Mouse (Mus musculus): ENCODE data around the gene Spock1. TPM values are rescaled to one million over a fixed set of nuclear protein-coding genes. Genes with fewer than 3 reads are reported as not detected.

Spock1 gene
- polyA plus RNA-seq, 1 experiment from 2014 or later, result 0.77 TPM

DNA sequence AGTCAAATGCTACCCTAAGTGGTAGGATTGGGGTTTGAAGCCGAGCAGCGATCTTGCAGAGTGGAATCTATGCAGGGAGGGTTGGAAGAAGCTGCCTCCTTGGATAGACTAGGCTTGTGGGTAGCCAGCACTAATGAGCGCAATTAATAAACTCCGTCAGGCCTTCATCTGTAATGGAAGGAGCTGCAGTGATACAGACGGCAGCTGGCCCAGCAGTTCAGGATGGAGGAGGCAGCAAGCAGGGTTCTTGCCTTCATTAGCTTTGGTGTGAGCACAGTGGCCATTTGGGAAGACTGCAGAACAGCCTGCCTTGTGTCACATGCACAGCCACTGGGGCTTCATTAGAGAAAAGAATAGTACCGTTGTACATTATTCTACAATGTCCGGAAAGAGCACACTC is 459.2 kb downstream of the Spock1 start:
- WGBS, result 85% methylated on average over 7 of the region's 7 CpGs
- no peak for ATAC-seq (replicated peaks; ENCODE audit: extremely low read depth, insufficient read depth, low FRiP score)

DNA sequence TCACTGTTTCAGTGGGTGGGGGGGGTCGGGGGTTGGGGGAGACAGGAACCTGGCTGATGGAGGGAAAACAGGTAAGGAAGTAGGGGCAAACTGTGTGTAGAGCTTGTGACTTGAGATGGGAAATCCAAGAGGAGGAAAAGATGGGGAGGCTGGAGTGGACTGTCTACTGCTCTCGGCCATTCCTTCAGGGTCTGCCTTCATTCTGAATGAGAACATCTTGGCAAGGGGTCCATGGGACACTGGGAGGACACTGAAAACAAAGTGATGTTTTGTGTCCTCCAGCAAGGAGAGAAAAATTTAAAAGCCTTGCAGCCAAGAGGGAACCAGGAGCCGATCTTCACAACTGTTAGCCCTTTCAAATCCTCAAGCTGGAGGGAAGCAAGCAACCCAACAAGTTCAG is 463.2 kb downstream of the Spock1 start:
- H3K4me1 ChIP-seq (ENCODE audit: control insufficient read depth, insufficient read depth, low read length), result no peaks in the 10 kb centered on the region
- H3K27ac ChIP-seq (ENCODE audit: low read length), result no peak overlapping the region
- H3K36me3 ChIP-seq (ENCODE audit: control insufficient read depth, insufficient read depth), result no peaks in the 10 kb centered on the region
- no peaks in the 10 kb centered on the region for H3K27me3 ChIP-seq (ENCODE audit: control insufficient read depth, insufficient read depth, low read length)
- no peak overlapping the region for H3K4me2 ChIP-seq (ENCODE audit: low read depth, low read length)
- no peak overlapping the region for H3K4me3 ChIP-seq (ENCODE audit: low read length)
- H3K9ac ChIP-seq (ENCODE audit: low read length), result no peak overlapping the region
- 66% methylated on average over 3 of the region's 3 CpGs for WGBS
- no peak for ATAC-seq (replicated peaks; ENCODE audit: extremely low read depth, insufficient read depth, low FRiP score)
- no peaks in the 10 kb centered on the region for H3K9me3 ChIP-seq (replicated peaks; ENCODE audit: control insufficient read depth, low read length)

More for the DNA sequence above, 459.2 kb downstream of the Spock1 start:
- H3K27me3 ChIP-seq (ENCODE audit: control insufficient read depth, insufficient read depth, low read length), result no peaks in the 10 kb centered on the region
- no peak overlapping the region for H3K27ac ChIP-seq (ENCODE audit: low read length)
- H3K36me3 ChIP-seq (ENCODE audit: control insufficient read depth, insufficient read depth), result no peaks in the 10 kb centered on the region
- H3K9me3 ChIP-seq (replicated peaks; ENCODE audit: control insufficient read depth, low read length), result no peaks in the 10 kb centered on the region
- H3K4me2 ChIP-seq (ENCODE audit: low read depth, low read length), result no peak overlapping the region
- no peak overlapping the region for H3K4me3 ChIP-seq (ENCODE audit: low read length)
- no peak overlapping the region for H3K9ac ChIP-seq (ENCODE audit: low read length)
- no peaks in the 10 kb centered on the region for H3K4me1 ChIP-seq (ENCODE audit: control insufficient read depth, insufficient read depth, low read length)

- no peaks in the 10 kb centered on the region for H3K4me1 ChIP-seq (ENCODE audit: control insufficient read depth, insufficient read depth, low read length)
- H3K4me2 ChIP-seq (ENCODE audit: low read depth, low read length), result no peak overlapping the region
- no peak overlapping the region for H3K27ac ChIP-seq (ENCODE audit: low read length)
- no peaks in the 10 kb centered on the region for H3K27me3 ChIP-seq (ENCODE audit: control insufficient read depth, insufficient read depth, low read length)
- H3K4me3 ChIP-seq (ENCODE audit: low read length), result no peak overlapping the region
- no peak overlapping the region for H3K9ac ChIP-seq (ENCODE audit: low read length)
- no peaks in the 10 kb centered on the region for H3K9me3 ChIP-seq (replicated peaks; ENCODE audit: control insufficient read depth, low read length)
- WGBS, result 78% methylated on average over 7 of the region's 7 CpGs
- H3K36me3 ChIP-seq (ENCODE audit: control insufficient read depth, insufficient read depth), result no peaks in the 10 kb centered on the region
- no peak for ATAC-seq (replicated peaks; ENCODE audit: extremely low read depth, insufficient read depth, low FRiP score)
Observed at GRCm38 (mm10) chr13:57440111-57440510, 468.0 kb downstream of the Spock1 start.

GRCm38 (mm10) chr13:57435726-57436220 is 472.4 kb downstream of the Spock1 start:
- no peak overlapping the region for H3K4me3 ChIP-seq (ENCODE audit: low read length)
- ATAC-seq (replicated peaks; ENCODE audit: extremely low read depth, insufficient read depth, low FRiP score), result no peak
- no peak overlapping the region for H3K9ac ChIP-seq (ENCODE audit: low read length)
- 83% methylated on average over 10 of the region's 10 CpGs for WGBS
- 0 out of 2 replicates have a peak, but pooled peaks cover 4% of the 10 kb centered on the region for H3K9me3 ChIP-seq (replicated peaks; ENCODE audit: control insufficient read depth, low read length)
- no peak overlapping the region for H3K4me2 ChIP-seq (ENCODE audit: low read depth, low read length)
- H3K36me3 ChIP-seq (ENCODE audit: control insufficient read depth, insufficient read depth), result no peaks in the 10 kb centered on the region
- H3K27ac ChIP-seq (ENCODE audit: low read length), result no peak overlapping the region
- H3K27me3 ChIP-seq (ENCODE audit: control insufficient read depth, insufficient read depth, low read length), result no peaks in the 10 kb centered on the region
- no peaks in the 10 kb centered on the region for H3K4me1 ChIP-seq (ENCODE audit: control insufficient read depth, insufficient read depth, low read length)

DNA sequence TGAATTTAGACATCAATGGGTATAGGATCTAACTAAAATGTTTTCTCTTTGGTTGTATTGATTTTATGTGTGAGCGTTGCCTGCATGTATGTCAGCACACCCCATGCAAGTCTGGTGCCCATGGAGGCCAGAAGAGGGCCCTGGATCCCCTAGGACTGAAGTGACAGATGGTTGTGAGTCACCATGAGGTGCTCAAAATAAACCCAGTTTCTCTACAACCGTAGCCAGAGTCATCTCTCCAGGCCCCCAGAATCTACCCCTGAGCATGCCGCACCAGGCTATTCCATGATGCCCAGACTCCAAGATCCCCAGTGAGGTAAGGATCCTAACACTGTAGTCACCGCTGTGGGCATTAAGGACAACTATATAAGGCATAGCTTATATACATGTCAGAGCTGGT is 474.3 kb downstream of the Spock1 start:
- 80% methylated on average over 4 of the region's 4 CpGs for WGBS
- no peak overlapping the region for H3K9ac ChIP-seq (ENCODE audit: low read length)

GRCm38 (mm10) chr13:57431815-57432214 is 476.3 kb downstream of the Spock1 start:
- Histone ChIP-seq H3K27ac (ENCODE audit: low read length) (no peak overlapping the region), H3K9me3 (replicated peaks; ENCODE audit: control insufficient read depth, low read length) (0 out of 2 replicates have a peak, but pooled peaks cover 4% of the 10 kb centered on the region), H3K36me3 (ENCODE audit: control insufficient read depth, insufficient read depth) (no peaks in the 10 kb centered on the region), H3K4me1 (ENCODE audit: control insufficient read depth, insufficient read depth, low read length) (no peaks in the 10 kb centered on the region), H3K4me3 (ENCODE audit: low read length) (no peak overlapping the region), H3K9ac (ENCODE audit: low read length) (no peak overlapping the region), H3K27me3 (ENCODE audit: control insufficient read depth, insufficient read depth, low read length) (no peaks in the 10 kb centered on the region), H3K4me2 (ENCODE audit: low read depth, low read length) (no peak overlapping the region)
- ATAC-seq (replicated peaks; ENCODE audit: extremely low read depth, insufficient read depth, low FRiP score), result no peak
- WGBS, result 94% methylated on average over 4 of the region's 4 CpGs

More for the DNA sequence above, 474.3 kb downstream of the Spock1 start:
- ATAC-seq (replicated peaks; ENCODE audit: extremely low read depth, insufficient read depth, low FRiP score), result no peak
- 0 out of 2 replicates have a peak, but pooled peaks cover 4% of the 10 kb centered on the region for H3K9me3 ChIP-seq (replicated peaks; ENCODE audit: control insufficient read depth, low read length)
- no peak overlapping the region for H3K4me2 ChIP-seq (ENCODE audit: low read depth, low read length)
- no peak overlapping the region for H3K4me3 ChIP-seq (ENCODE audit: low read length)
- no peaks in the 10 kb centered on the region for H3K27me3 ChIP-seq (ENCODE audit: control insufficient read depth, insufficient read depth, low read length)
- no peaks in the 10 kb centered on the region for H3K4me1 ChIP-seq (ENCODE audit: control insufficient read depth, insufficient read depth, low read length)
- no peak overlapping the region for H3K27ac ChIP-seq (ENCODE audit: low read length)
- H3K36me3 ChIP-seq (ENCODE audit: control insufficient read depth, insufficient read depth), result no peaks in the 10 kb centered on the region

DNA sequence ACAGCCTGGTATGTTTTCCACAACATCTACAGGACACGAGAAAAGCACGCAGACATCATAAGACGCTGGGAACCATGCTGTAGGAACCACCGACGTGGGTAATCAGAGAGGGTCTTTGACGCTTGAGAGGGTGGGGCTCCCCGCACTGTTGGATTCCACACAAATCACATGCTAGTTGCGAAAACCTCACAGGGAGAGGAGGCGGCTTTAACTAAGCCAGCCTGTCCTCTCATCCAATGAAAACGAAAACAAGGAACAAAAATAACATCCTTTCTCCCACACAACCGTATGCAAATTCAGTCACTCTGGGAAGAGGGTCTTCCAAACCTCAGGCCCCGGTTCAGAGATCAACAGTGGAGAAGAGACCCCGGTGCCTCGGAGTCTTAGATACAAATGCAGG is 479.3 kb downstream of the Spock1 start:
- H3K27ac ChIP-seq (ENCODE audit: low read length), result no peak overlapping the region
- no peak overlapping the region for H3K4me2 ChIP-seq (ENCODE audit: low read depth, low read length)
- 0 out of 2 replicates have a peak, but pooled peaks cover 4% of the 10 kb centered on the region for H3K9me3 ChIP-seq (replicated peaks; ENCODE audit: control insufficient read depth, low read length)
- H3K27me3 ChIP-seq (ENCODE audit: control insufficient read depth, insufficient read depth, low read length), result no peaks in the 10 kb centered on the region
- no peak for ATAC-seq (replicated peaks; ENCODE audit: extremely low read depth, insufficient read depth, low FRiP score)
- H3K36me3 ChIP-seq (ENCODE audit: control insufficient read depth, insufficient read depth), result no peaks in the 10 kb centered on the region
- H3K9ac ChIP-seq (ENCODE audit: low read length), result no peak overlapping the region
- WGBS, result 66% methylated on average over 14 of the region's 14 CpGs
- H3K4me3 ChIP-seq (ENCODE audit: low read length), result no peak overlapping the region
- H3K4me1 ChIP-seq (ENCODE audit: control insufficient read depth, insufficient read depth, low read length), result no peaks in the 10 kb centered on the region

DNA sequence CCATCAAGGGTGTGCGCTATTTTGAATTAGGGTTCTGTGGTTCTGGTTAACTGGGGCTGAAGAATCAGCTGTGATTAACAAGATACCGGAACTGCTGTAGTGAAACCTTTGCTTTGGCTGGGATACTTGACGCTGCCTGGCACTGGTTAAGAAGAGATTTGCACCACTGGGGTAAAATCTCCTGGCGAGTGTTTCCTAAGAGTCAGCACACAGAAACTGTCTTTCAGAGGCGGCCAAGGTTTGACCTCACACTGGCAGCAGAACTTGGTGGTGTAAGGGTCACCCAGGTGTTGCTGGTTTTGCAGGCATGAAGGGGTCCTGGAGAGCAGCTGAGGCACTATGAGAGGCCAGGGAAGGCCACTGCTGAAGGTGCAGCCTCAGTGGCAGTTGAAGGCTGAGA is 489.4 kb downstream of the Spock1 start:
- no peak overlapping the region for H3K4me2 ChIP-seq (ENCODE audit: low read depth, low read length)
- H3K27me3 ChIP-seq (ENCODE audit: control insufficient read depth, insufficient read depth, low read length), result no peaks in the 10 kb centered on the region
- no peak overlapping the region for H3K4me3 ChIP-seq (ENCODE audit: low read length)
- H3K9me3 ChIP-seq (replicated peaks; ENCODE audit: control insufficient read depth, low read length), result no peaks in the 10 kb centered on the region
- no peak overlapping the region for H3K9ac ChIP-seq (ENCODE audit: low read length)
- no peaks in the 10 kb centered on the region for H3K4me1 ChIP-seq (ENCODE audit: control insufficient read depth, insufficient read depth, low read length)
- no peak overlapping the region for H3K27ac ChIP-seq (ENCODE audit: low read length)
- no peak for ATAC-seq (replicated peaks; ENCODE audit: extremely low read depth, insufficient read depth, low FRiP score)
- whole genome bisulfite sequencing, result 83% methylated on average over 5 of the region's 5 CpGs
- no peaks in the 10 kb centered on the region for H3K36me3 ChIP-seq (ENCODE audit: control insufficient read depth, insufficient read depth)

- no peaks in the 10 kb centered on the region for H3K9me3 ChIP-seq (replicated peaks; ENCODE audit: control insufficient read depth, low read length)
- 96% methylated on average over 1 of the region's 1 CpGs for WGBS
- H3K36me3 ChIP-seq (ENCODE audit: control insufficient read depth, insufficient read depth), result no peaks in the 10 kb centered on the region
- H3K27ac ChIP-seq (ENCODE audit: low read length), result no peak overlapping the region
- no peak overlapping the region for H3K4me2 ChIP-seq (ENCODE audit: low read depth, low read length)
- no peak overlapping the region for H3K4me3 ChIP-seq (ENCODE audit: low read length)
- H3K27me3 ChIP-seq (ENCODE audit: control insufficient read depth, insufficient read depth, low read length), result no peaks in the 10 kb centered on the region
- no peak overlapping the region for H3K9ac ChIP-seq (ENCODE audit: low read length)
- ATAC-seq (replicated peaks; ENCODE audit: extremely low read depth, insufficient read depth, low FRiP score), result no peak
- no peaks in the 10 kb centered on the region for H3K4me1 ChIP-seq (ENCODE audit: control insufficient read depth, insufficient read depth, low read length)
Observed at GRCm38 (mm10) chr13:57414716-57415115, 493.4 kb downstream of the Spock1 start.
